Mouse (Mus musculus) frontal cortex, postnatal 25 days (tissue): Measurements from ENCODE around the gene Ankrd17.

Experiments used
- DNase-seq, 2 experiments: peaks; one replicate each; pipeline ENCODE4 v3.0.0; 2022; ENCODE audit warnings: low spot score in 2 of 2

The Ankrd17 gene

DNA sequence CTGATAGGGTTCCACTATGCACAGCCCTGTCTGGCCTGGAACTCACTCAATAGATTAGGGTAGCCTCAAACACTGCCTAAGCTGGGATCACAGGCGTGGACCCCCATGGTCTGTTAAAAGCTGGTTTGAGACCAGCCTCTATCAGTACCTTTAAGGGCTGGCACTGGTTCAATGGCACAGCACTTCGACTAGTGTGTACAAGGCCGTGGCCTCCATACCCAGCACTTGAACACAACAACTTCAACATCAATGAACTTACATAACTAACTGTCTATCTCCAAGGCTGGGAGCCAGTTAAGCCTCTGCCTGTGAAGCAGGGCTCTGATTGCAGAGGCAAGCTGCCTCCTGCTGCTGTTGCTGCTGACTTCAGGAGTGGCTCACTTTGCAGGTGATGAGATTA, 148.6 kb downstream of the Ankrd17 start:
- no peak for DNase-seq

DNA sequence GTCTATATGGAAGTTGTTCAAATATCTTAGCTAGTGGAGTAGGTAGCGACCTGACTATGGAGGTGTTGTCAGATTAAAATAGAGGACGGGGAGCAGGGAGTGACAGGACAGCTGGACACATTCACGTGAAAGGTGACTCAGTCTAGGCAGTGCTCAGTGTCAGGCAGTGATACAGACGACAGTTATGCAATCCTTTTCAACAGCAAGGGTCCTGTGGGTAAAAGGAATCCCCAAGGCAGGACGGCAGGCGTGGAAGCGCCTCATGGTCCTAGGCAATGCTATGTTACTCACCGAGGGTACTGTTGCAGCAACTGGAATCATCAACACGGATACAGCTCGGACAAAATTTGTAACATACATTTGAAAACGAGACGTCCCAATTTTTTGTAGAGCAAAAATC, 149.2 kb downstream of the Ankrd17 start:
- DNase-seq = no peak

DNA sequence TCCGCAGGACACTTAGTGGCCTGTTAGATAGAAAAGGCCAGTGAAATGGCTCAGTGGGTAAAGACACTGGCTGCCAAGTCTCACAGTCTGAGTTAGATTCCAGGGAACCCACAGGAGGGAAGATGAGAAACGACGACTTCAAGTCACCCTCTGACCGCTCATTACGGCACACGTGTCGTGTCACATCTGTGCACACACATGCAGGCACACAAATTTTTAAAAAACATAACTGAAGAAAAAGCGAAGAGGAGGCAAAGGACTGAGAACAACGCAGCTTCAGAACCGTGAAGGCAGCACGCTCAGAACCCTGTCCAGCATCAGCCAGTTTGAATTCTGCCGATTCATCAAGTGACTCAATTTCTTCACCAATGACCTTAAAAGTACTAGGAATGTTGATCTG, 153.0 kb downstream of the Ankrd17 start:
- no peak for DNase-seq

DNA sequence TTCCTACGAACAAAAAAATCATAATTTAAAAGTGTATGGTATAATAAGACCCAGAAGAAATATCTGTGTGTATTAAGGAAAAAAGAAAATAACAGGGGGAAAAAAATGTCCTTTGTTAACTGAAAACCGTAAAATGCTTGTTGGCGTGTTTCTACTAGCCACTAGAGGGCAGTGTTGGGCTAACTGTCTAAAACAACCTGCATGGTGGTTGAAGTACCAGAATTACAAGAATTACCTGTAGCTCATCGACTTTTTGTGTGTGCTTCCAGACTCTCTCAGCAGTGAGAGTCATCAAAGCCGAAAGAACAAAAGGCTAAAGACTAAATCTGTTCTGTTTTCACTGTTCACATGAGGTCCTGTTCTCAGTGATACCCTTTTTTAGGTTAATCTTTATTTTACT, 163.2 kb downstream of the Ankrd17 start:
- DNase-seq = no peak

DNA sequence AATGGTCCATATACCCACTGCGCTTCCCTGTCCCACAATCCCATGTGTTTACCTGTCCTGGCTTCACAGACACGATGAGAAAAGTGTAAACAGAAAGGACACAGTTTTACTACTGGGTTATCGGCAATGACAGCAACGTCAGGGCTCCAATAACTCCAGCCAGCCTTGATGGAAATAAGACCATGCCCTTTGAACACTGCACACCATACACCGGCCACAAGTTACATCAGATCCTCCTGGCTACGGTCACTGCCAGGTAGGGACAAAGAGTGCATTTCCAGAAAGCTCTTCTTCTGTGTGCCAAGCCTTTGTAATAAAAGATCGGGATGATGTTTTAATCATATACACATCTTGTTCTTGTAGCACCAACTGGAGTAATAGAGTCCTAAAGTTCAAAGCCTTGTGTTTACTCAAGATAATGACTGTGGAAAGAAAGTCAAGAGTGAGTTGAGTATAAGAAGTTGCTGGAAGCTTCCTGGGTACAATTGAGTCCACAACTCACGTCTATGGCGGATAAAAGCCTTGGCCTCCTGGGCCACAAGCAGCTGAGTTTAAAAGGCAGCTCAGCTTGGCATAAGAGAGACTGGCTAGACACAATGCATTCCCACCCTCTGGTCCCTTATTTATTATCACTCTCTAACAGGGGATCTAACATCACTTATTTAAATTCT, 163.8 kb downstream of the Ankrd17 start:
- DNase-seq = no peak

DNA sequence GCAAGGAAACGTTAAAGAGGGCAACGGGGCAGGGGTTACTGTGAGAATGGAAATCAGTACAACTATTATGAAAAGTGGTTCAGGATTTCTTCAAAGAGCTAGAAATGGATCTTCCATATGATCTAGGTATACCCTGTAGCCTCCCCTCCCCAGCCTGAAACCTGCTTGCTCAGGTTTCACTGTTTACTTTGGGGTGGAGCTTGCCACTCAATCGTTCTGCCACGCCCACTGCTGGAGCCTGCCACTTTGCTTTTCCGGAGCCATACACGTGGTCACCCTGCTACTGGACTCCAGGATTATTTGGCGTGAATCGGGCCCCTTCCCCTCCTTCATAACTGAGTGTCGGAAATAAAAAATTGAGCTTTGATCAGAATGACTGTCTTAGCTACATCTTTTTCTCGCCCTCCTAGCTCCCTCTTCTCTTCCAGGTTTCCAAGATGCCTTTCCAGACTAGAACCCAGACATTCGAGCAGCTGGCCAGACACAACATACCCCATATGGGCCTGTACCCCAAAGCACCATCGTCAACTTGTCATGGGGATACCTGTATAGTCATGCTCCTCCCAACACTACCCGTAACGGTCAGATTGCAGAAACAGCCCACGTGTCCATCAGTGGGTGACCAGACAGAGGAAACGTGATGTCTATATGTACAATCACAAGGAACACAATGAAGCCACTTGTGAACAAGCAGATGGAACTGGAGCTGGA, 166.3 kb downstream of the Ankrd17 start:
- DNase-seq = no peak

DNA sequence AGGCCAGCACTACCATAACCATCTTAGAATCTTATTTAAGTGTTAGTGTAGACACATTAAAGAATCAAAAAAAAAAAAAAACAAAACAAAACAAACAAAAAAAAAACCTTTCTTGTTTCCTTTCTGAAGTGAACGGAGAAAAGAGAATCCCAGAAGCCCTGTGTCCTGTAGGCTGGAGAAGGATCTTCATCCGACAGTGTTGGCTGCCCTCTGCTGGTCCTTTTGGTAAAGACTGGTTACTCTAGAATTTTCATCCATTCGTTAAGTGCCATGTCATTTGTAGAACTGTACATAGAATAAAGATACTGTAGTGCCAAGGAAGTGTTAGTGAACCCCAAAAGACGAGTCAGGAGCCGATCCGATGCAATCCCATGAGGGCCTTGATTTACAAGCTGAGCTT, 171.5 kb downstream of the Ankrd17 start:
- peak; percentile 43 to 52 for DNase-seq

DNA sequence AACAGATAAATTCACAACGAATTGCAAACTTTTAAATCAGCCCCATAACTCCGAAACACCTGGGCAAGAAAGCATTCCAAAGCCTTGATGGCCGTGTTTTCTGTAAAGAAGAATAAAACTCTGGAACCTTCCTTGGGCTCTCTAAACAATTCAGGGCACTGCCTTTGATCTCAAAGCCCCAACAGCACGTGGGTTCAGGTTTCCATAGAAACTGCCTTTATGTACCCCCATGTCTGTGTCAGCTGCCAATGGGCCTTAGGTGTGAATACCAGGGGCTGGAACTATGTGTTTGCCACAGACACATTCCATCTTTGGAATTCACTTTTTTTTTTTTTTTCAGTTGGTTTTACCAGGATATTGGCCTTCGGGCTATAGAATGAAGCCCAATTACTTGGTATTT, 183.6 kb downstream of the Ankrd17 start:
- DNase-seq = no peak

DNA sequence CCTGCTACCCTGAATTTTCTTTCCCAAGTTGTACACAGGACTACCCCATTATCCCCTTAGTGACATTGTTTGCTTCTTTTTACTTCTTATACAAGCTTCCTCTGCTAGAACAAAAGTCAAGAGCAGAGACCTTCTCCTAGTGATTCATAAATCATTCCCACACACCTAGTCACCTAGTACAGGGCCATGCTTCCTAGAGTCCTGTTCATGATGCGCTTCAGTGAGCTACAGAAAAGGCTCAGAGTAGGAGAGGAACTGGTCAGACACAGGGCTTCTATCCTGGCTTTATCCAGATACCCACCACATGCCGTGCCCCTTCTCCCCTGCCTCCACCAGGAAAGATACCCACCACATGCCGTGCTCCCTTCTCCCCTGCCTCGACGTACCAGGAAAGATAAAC, 187.3 kb downstream of the Ankrd17 start:
- no peak for DNase-seq

DNA sequence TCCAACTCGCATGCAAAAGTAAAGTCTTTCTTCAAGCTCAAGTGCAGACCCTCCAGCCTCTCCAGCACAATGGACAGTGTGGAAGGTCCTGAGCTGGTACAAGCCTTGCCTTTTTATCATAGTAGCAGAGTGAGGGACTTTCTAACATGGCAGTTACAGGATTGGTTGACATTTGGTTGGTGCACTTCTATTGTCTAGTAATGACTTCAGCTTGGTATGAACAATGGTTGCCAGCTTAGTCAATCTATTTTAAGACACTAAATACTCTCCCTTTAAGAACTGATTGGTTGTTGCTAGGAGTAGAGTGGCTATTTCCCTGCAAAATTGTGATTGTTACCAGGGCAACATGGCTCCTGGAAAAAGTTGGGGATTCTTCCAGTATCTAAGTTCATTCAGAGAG, 188.3 kb downstream of the Ankrd17 start:
- no peak for DNase-seq
